Comparison of ENCODE assay signal across 24 mouse cellular contexts in genomic region chr8:87934175-87934574, GRCm38 (mm10). TPM values are rescaled to one million over a fixed set of nuclear protein-coding genes. Genes with fewer than 3 reads are reported as not detected.
A peak's percentile ranks its signal among the peaks of the same experiment; 100 is the strongest.
DNase-seq lines count a peak whose midpoint lies in the region; ATAC-seq lines count a peak whose summit lies in the region.
"Had no signal": no experiment of that assay in that cellular context is flagged by ENCODE, and none has a peak within 500 bp of the region (broad histone marks: within the 10 kb centered on the region; RNA-seq: fewer than 3 reads in every experiment).

No protein-coding gene starts in this region.

- H3K27me3 ChIP-seq in kidney, embryonic 15.5 days = no peaks in the 10 kb centered on the region
- H3K27me3 ChIP-seq in neural tube, embryonic 13.5 days = no peaks in the 10 kb centered on the region
- no peaks in the 10 kb centered on the region for H3K27me3 ChIP-seq in neural tube, embryonic 15.5 days (replicated peaks)
- H3K27me3 ChIP-seq in forebrain, embryonic 16.5 days (replicated peaks; ENCODE audit: control insufficient read depth, insufficient read depth, low read length) = no peaks in the 10 kb centered on the region
- H3K27me3 ChIP-seq: forebrain, embryonic 13.5 days; heart, embryonic 13.5 days had no signal

- 49% methylated on average over 13 of the region's 13 CpGs for WGBS in kidney, embryonic 15.5 days
- 61% methylated on average over 13 of the region's 13 CpGs for WGBS in neural tube, embryonic 13.5 days
- WGBS in neural tube, embryonic 15.5 days = 63% methylated on average over 13 of the region's 13 CpGs
- WGBS in forebrain, embryonic 16.5 days = 66% methylated on average over 13 of the region's 13 CpGs

- H3K4me2 ChIP-seq in kidney, embryonic 15.5 days = no peak overlapping the region
- no peak overlapping the region for H3K4me2 ChIP-seq in neural tube, embryonic 13.5 days
- H3K4me2 ChIP-seq in neural tube, embryonic 15.5 days = no peak overlapping the region
- no peak overlapping the region for H3K4me2 ChIP-seq in forebrain, embryonic 16.5 days (ENCODE audit: low read length)
- H3K4me2 ChIP-seq: forebrain, embryonic 13.5 days; heart, embryonic 13.5 days; lung, embryonic 14.5 days had no signal

- H3K36me3 ChIP-seq in kidney, embryonic 15.5 days = no peaks in the 10 kb centered on the region
- H3K36me3 ChIP-seq in neural tube, embryonic 13.5 days = no peaks in the 10 kb centered on the region
- H3K36me3 ChIP-seq in neural tube, embryonic 15.5 days = no peaks in the 10 kb centered on the region
- no peaks in the 10 kb centered on the region for H3K36me3 ChIP-seq in forebrain, embryonic 16.5 days (ENCODE audit: control insufficient read depth, insufficient read depth)
- H3K36me3 ChIP-seq: heart, embryonic 13.5 days had no signal

- no peak for ATAC-seq in kidney, embryonic 15.5 days (replicated peaks; ENCODE audit: low FRiP score)
- no peak for ATAC-seq in neural tube, embryonic 13.5 days (ENCODE audit: low read depth)
- no peak for ATAC-seq in neural tube, embryonic 15.5 days (ENCODE audit: low FRiP score)
- no peak for ATAC-seq in forebrain, embryonic 16.5 days
- ATAC-seq: forebrain, embryonic 13.5 days; intestine, postnatal 0 days had no signal

- H3K4me3 ChIP-seq in kidney, embryonic 15.5 days (replicated peaks) = no peak overlapping the region
- no peak overlapping the region for H3K4me3 ChIP-seq in neural tube, embryonic 13.5 days
- no peak overlapping the region for H3K4me3 ChIP-seq in neural tube, embryonic 15.5 days (replicated peaks)
- H3K4me3 ChIP-seq in forebrain, embryonic 16.5 days (replicated peaks; ENCODE audit: low read length) = no peak overlapping the region
- H3K4me3 ChIP-seq: erythroblast, embryonic 14.5 days; forebrain, embryonic 13.5 days; heart, adult 2 months; heart, embryonic 13.5 days; layer of hippocampus, adult 2 months; megakaryocyte, embryonic 14.5 days had no signal

- H3K9ac ChIP-seq in kidney, embryonic 15.5 days = no peak overlapping the region
- H3K9ac ChIP-seq in neural tube, embryonic 13.5 days = no peak overlapping the region
- no peak overlapping the region for H3K9ac ChIP-seq in neural tube, embryonic 15.5 days (replicated peaks)
- no peak overlapping the region for H3K9ac ChIP-seq in forebrain, embryonic 16.5 days (replicated peaks; ENCODE audit: low read depth, low read length)
- H3K9ac ChIP-seq: forebrain, embryonic 13.5 days; heart, embryonic 13.5 days; liver, embryonic 14.5 days; lung, embryonic 14.5 days had no signal

- peaks cover 65% of the 10 kb centered on the region for H3K4me1 ChIP-seq in kidney, embryonic 15.5 days
- peaks cover 64% of the 10 kb centered on the region for H3K4me1 ChIP-seq in neural tube, embryonic 13.5 days (replicated peaks)
- peaks cover 63% of the 10 kb centered on the region for H3K4me1 ChIP-seq in neural tube, embryonic 15.5 days
- peaks cover 36% of the 10 kb centered on the region for H3K4me1 ChIP-seq in forebrain, embryonic 16.5 days (replicated peaks; ENCODE audit: control insufficient read depth, insufficient read depth, low read length)

- DNase-seq in cerebellum, postnatal 10 days = peak; percentile 59 to 63
- DNase-seq in cerebellum, postnatal 14 days = no peak
- no peak for DNase-seq in kidney, adult 18-20 months
- no peak for DNase-seq in thymus, postnatal 14 days
- DNase-seq: adrenal gland, postnatal 25 days; cerebellum, adult 8-10 months; gastrocnemius, postnatal 25 days; heart, adult 2 months; heart, postnatal 14 days; kidney, postnatal 25 days; lung, embryonic 14.5 days; right cerebral cortex, postnatal 25 days; spleen, adult 18-20 months had no signal

- H3K27ac ChIP-seq in kidney, embryonic 15.5 days = peak overlapping the region; percentile 54
- H3K27ac ChIP-seq in neural tube, embryonic 13.5 days (replicated peaks) = peak overlapping the region; percentile 13; the same call in 1 of the 2 replicates
- H3K27ac ChIP-seq in neural tube, embryonic 15.5 days (replicated peaks) = no peak overlapping the region
- H3K27ac ChIP-seq in forebrain, embryonic 16.5 days (ENCODE audit: low read length) = no peak overlapping the region
- H3K27ac ChIP-seq: forebrain, embryonic 13.5 days; heart, adult 2 months; heart, embryonic 13.5 days; layer of hippocampus, adult 2 months; liver, embryonic 14.5 days had no signal

- H3K9me3 ChIP-seq in kidney, embryonic 15.5 days (replicated peaks) = no peaks in the 10 kb centered on the region
- no peaks in the 10 kb centered on the region for H3K9me3 ChIP-seq in neural tube, embryonic 13.5 days
- no peaks in the 10 kb centered on the region for H3K9me3 ChIP-seq in neural tube, embryonic 15.5 days (replicated peaks)
- no peaks in the 10 kb centered on the region for H3K9me3 ChIP-seq in forebrain, embryonic 16.5 days (ENCODE audit: control insufficient read depth, low read length)
- H3K9me3 ChIP-seq: forebrain, embryonic 13.5 days; heart, embryonic 13.5 days; megakaryocyte, embryonic 14.5 days had no signal

RNA-seq across cellular contexts. Expression of gene Zfp423, which starts 25.2 kb away (rescaled TPM):
- polyA plus RNA-seq in kidney, embryonic 15.5 days (2015; fragmentation: Nextera tagmentation; extraction: Ambion mirVana) = 9.2 and 10.9 TPM in 2 replicates
- polyA plus RNA-seq in neural tube, embryonic 13.5 days (2015; fragmentation: Nextera tagmentation; extraction: Ambion mirVana) = 35.5 and 57.9 TPM in 2 replicates
- 16.5 and 18.5 TPM in 2 replicates for polyA plus RNA-seq in neural tube, embryonic 15.5 days (2015; fragmentation: Nextera tagmentation; extraction: Ambion mirVana)
- polyA plus RNA-seq in forebrain, embryonic 16.5 days (2015; fragmentation: Nextera tagmentation; extraction: Ambion mirVana) = 13.3 and 20.6 TPM in 2 replicates
- polyA plus RNA-seq: erythroblast, embryonic 14.5 days had no signal

Comparison
In these comparisons a context has a peak if more than half of its experiments do, and no peak if none do; other contexts are left out.
1. DNase-seq: peak in cerebellum, postnatal 10 days (2 of 2); none in cerebellum, postnatal 14 days (0 of 2), kidney, adult 18-20 months (single experiment) and thymus, postnatal 14 days (single experiment).
2. H3K27ac ChIP-seq: peak in kidney, embryonic 15.5 days (single experiment) and neural tube, embryonic 13.5 days (single experiment); none in neural tube, embryonic 15.5 days (single experiment) and forebrain, embryonic 16.5 days (single experiment).